Mouse (Mus musculus) left cerebral cortex, postnatal 10 days (tissue): ENCODE measurements around the gene Mast3. TPM values are rescaled to one million over a fixed set of nuclear protein-coding genes. Genes with fewer than 3 reads are reported as not detected.

ENCODE experiments used
- DNase-seq, 2 experiments: peaks; one replicate each; pipeline ENCODE4 v3.0.0; 2021 to 2022; ENCODE audit warnings: low spot score in 2 of 2, mixed read lengths in 1 of 2; ENCODE audit errors: extremely low spot score in 1 of 2
- intact Hi-C: fragments of 180-260 bp; cut with DNase I; formaldehyde crosslinking; loops from one replicate; pipeline ENCODE4 v1.15.1; 2025
- total RNA-seq, 2 experiments: library from RNA; stranded (reverse); gene quantifications; 2 replicates each; pipeline ENCODE4 v1.2.3; 2021

The Mast3 gene
- total RNA-seq, 2 experiments from 2014 or later, result 115 to 117 TPM

DNA sequence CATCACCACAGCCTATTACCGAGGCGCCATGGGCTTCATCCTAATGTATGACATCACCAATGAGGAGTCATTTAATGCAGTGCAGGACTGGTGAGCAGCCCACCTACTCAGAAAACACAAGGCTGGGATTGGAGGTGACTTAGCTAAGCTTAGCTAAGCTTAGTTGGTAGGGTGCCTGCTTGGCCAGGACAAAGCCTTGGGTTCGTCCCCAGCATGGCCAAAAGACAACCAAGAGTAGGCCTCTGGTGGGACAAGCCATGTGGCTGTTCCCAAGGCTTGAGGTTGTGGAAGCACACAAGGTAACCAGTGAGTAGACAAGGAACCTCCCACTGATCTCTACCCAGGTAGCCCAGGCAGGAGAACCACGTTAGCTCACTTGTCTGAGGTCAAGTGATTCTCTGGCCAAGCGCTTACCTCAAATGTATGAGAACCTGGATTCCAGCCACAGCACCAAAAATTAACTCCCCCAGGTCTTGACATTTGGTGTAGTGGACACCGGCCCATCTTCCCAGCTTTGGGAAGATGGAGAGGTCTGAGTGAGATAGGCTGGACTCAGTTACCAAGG lies 48.3 kb downstream of the Mast3 start:
- peak; percentile 3 to 22 for DNase-seq
- intact Hi-C loops, result no loop called here

DNA sequence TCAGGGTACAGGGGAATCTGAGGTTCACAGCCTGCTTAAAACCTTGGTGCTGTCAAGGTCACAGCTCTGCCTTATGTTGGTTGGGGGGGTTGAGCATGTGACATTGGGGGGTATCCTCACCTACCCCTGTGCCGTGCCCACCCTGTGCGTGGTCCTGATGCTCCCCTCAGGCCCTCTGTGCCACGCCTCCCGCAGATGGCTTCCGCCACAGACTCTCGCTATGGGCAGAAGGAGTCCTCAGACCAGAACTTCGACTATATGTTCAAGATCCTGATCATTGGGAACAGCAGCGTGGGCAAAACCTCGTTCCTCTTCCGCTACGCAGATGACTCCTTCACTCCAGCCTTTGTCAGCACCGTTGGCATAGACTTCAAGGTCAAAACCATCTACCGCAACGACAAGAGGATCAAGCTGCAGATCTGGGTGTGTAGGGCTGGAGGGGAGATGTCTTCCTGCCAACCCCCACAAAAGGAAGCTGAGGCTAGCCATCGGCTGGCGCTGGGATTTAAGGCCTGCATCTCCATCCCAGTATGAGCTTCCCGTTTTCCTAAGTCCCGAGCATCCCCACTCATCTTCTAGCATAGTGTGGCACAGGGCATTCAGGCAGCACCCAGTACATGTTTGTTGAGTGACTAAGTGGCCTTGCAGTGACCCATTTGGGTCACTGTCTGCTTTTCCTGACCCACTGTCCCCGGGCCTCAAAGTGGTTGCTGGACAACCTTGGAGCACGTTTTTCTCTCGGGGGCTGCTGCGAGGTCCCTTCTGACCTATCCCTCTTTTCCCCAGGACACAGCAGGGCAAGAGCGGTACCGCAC lies 49.0 kb downstream of the Mast3 start:
- DNase-seq, result peak; percentile 4 to 47
- intact Hi-C loops, result no loop called here

DNA sequence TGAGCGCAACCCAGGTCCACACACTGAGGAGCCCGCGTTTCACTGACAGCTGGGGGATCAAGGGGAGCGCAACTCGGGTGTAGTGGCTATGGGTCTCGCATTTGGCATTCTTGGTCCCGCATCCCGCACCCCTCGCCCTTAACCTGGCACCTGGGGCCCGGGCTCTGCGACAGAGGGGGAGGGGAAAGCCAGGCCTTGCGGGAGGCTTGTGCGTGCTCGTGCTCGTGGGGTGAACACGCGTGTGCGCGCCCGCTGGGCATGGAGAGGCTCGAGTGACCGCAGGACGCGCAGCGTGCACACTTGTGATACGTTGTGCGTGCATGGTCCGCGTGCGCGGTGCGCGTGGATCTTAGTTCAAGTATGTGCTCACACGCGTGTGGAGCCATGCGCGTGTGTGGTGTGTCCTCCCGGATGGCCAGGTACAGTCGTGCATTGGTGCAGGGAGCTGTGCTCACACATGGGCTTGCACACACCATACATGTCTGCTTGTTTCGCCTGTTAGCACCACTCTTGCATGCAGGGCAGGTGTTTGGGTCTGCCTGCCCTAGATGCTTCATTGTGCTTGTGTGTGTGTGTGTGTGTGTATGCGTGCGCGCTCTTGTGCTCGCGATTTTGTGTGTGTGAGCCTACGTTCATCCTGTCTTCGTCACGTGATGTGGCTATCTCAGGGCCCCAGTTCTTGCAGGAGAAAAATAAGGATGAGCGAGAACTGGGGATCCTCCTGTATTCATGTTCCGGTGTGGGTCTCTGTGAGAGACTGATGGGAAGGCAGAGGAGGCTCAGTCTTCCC lies 49.8 kb downstream of the Mast3 start:
- peak; percentile 79 to 90 for DNase-seq
- intact Hi-C loops, result no loop called here

DNA sequence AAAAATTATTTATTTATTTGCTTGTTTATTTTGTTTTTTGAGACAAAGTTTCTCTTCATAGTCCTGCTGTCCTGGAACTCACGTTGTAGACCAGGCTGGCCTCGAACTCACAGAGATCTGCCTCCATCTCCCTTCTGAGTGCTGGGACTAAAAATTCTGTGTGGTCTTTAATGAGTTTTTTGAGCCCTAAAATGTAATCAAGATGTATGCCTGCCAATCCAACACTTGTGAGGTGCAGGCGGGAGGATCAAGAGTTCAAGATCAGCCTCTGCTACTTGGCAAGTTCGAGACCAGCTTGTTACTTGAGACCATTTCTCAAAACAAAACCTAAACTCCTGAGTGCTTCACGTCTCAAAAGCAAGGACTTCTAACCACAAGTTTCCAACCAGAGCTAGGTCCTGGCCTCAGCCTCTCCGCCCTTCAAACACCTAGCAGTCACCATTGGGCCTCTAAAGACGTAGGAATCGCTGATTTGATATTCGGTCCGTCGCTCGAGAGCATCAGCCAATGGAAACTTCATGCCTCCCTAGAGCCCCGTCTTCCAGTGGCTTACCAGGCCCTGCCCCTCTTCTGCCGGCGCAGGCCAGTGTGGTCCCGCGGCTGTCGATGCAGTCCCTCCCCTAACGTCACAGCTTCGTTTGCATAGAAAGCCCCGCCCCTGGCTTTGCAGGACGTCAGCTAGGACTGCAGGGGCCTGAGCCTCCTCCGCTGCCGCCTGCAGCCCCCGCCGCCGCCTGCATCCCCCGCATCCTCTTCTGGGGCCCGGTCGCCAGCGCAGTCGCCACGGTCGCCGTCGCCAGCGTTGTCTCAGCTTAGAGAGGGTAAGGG lies 50.6 kb downstream of the Mast3 start, which contains the start of gene Rab3a:
Gene Rab3a (plus strand): TSS at position 637 of the 828 bp plus-strand sequence.
- intact Hi-C loops, result no loop called here
- DNase-seq, result peak; percentile 98

DNA sequence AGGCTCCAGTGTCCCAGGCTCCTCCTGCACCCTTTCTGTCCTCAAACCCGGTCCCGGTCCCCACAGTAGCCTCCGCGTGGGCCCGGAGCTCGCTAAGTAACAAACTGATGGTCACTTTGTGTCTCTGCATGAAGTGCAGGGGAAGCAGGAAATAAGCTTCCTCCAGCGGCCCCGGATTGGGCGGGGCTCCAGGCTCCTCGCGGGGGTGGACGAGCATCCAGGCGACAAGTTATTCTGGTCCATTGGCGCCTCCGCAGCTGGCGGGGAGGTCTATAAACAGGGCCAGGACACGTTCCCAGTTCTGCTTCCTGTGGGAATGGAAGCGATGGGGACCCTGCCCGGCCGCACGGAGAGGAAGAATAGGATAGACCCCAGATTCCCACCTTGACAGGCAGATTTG lies 51.7 kb downstream of the Mast3 start:
- peak in 1 of 2 experiments; percentile 94 for DNase-seq
- intact Hi-C loops, result loop anchor here (2.0 kb wide), 1 partner anchor 32 kb away; no protein-coding TSS in a partner anchor

DNA sequence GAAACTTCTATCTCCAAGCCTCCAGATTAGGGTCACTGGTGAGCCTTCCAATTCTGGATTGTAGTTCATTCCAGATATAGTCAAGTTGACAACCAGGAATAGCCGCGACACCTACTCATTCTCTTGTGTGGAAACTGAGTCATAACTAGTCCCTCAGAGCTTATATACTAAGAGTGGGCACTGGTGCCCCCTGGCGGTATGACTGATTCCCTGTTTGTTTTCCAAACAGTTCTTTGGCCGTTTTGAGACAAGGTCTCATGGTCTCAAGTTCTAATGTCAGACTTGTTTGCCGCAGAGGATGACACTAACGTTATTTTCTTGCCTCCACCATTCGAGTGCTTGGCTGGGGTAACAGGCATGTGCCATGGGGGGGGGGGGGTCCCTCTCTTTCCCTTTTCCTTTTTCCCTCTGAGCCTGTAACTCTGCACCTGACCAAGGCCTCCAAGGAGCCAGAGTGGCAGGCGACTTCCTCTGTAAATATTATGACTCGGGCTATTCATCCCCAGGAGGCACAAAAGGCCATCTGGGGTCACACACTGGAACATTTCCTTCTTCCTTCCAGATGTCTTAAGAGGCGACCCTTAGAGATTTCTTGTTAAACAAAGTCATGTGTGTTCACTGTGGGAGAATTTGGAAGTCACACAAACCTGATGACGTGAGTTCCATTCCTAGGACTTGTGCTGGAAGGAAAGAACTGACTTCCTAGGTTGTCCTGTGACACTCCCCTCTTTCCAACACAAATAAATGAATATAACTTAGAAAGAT lies 52.7 kb downstream of the Mast3 start:
- peak in 1 of 2 experiments; percentile 79 for DNase-seq
- intact Hi-C loops, result loop anchor here (2.0 kb wide), 1 partner anchor 31 kb away; no protein-coding TSS in a partner anchor

DNA sequence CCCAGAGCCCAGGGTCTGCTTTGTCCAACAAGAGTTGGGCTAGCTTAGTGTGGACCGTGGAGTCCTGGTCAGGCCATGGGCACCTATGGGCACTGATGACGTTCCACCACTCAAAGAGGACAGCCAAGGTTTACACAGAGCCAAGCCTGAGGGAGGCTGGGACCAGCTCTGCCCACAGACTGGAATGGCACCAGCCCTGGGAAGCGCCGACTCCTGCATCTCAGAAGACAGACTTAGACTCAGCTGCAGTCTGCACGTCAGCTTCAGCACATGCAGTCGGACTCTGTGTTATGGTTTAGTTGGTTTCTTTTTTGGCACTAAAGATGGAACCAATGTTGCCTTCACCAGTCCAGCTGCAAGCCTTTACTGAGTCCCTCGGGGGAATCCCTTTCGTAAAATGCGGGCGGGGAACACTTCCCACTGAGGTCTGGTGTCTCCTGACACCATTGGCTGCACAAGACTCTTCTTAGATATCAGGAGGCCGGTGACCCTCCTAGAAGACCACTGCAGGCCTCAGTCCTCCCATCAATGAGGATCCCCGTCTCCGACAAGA lies 54.6 kb downstream of the Mast3 start:
- DNase-seq, result peak in 1 of 2 experiments; percentile 22
- intact Hi-C loops, result no loop called here

DNA sequence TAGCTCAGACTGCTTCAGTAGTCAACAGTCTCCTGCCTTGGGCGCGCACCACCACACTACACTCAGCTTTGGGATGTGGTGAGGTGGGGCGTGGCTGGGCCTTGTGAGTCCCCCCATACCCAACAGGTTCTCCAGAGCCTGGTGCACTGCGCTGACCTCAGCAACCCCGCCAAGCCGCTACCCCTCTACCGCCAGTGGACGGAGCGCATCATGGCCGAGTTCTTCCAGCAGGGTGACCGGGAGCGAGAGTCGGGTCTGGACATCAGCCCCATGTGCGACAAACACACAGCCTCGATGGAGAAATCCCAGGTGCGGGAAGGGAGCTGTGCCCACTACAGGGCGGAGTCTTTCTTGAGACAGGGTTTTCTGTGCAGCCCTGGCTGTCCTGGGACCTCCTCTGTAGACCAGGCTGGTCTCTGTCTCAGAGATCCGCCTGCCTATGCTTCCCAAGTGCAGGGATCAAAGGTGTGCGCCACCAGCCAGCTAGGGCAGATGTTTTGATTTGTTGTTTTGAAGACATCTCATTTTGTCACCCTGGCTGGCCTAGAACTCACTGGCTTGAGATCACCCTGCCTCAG lies 55.7 kb downstream of the Mast3 start:
- DNase-seq, result peak in 1 of 2 experiments; percentile 33
- intact Hi-C loops, result no loop called here

DNA sequence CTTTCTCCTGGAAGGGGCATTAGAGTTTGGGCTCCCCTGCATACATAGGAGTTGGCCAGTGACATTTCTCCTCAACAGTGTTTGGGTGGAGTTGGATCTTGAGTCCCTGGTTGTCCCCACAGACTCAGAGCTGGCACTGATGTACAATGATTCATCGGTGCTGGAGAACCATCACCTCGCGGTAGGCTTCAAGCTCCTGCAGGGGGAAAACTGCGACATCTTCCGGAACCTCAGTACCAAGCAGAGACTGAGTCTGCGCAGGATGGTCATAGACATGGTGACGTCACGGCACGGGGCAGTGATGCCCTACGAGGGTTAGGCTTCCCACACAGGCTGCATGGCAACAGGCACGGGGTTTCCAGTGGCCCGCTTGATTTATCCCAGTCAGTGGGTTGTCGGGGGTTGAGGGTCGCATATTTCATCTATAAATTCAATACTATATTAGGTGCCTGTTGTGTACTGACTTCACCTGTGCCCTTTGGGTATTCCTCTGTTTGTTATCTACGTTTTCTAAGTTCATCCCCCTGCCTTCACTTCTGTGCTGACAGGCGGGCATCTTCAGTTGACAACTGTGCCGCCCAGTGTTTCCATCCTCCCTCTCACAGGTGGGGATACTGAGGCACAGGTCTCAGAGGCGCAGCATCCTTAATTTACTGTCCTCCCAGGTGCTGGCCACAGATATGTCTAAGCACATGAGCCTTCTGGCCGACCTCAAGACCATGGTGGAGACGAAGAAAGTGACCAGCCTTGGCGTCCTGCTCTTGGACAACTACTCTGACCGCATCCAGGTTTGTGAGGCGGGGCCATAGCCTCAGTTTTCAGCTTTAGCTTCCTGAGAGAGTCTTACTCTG lies 56.4 kb downstream of the Mast3 start:
- DNase-seq, result peak in 1 of 2 experiments; percentile 17
- intact Hi-C loops, result no loop called here

DNA sequence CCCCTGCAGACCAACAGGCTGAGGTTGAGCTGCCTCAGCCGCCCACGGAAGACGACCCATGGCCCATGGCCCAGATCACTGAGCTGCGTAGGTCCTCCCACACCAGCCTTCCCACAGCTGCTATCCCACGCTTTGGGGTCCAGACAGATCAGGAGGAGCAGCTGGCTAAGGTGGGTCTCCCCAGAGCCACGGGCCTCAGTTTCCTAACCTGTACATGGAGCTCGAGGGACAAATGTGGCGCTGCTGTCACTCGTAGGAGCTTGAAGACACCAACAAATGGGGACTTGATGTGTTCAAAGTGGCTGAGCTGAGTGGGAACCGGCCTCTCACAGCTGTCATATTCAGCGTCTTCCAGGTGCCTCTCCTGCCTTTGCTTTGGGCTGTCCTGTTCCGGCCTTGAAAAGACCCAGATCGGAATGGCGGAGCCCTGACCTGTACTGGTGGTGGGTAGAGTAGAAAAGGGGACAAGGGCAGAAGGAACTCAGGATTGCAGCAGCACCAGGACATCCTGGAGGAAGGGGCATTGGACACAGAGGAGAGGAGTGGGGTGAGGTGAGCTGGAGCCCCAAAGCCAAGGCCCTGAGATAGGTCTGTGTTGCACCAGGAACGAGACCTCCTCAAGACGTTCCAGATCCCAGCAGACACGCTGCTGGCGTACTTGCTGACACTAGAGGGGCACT lies 57.5 kb downstream of the Mast3 start:
- intact Hi-C loops, result no loop called here
- DNase-seq, result peak in 1 of 2 experiments; percentile 26

DNA sequence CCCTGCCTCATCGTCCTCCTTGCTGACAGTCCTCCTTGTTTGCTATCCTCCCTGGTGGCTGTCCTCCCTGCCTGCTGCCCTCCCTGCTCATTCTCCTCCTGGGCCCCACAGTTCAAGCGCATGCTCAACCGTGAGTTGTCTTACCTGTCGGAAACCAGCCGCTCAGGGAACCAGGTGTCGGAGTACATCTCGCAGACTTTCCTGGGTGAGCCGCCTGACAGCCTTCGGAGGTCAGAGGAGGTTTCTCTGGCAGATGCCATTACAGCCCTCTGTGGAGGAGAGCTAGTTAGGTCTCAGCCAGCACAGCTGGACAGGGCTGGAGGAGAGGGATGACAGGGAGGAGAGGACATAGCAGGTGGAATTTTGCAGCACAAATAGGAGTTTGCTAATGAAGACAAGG lies 58.2 kb downstream of the Mast3 start:
- intact Hi-C loops, result no loop called here
- DNase-seq, result peak in 1 of 2 experiments; percentile 32

DNA sequence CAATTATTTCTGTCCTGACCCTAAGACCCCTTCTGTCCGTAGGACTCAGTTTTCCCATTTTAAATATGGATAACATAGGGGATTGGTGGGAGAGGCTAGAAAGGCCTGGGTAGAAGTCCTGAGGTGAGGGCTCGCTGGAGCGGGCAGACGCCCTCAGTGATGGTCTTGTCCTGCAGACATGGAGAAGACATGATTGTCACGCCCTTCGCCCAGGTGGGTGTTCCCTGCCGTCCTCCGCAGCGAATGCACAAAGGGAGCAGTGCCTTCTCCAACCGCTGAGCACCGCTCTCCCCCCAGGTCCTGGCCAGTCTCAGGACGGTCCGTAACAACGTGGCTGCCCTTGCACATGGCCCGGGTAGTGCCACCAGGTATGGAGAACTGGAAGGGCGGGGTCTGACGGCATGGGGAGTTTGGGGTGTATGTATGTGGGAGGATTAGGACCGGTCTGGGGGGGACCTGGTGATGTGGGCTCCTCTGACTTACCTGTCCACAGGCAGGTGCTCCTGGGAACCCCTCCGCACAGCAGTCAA lies 59.1 kb downstream of the Mast3 start:
- peak in 1 of 2 experiments; percentile 23 for DNase-seq

DNA sequence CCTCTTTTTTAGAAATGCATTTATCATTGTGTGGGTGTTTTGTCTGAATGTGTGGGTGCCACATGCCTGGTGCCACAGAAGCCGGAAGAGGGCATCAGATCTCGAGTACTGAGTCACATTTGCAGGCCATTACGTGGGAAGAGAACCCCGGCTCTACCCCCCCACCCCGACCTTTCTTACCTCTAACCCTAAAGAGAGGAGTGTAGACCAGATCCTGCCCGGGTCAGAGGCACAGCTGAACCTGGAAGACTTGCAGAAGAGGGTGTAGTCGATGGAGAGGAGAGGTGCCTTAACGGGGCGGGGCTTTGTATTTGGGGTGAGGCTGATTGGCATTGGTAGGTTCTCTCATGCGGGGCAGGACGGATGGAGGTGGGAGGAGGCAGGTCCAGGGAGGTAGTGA lies 60.0 kb downstream of the Mast3 start:
- peak in 1 of 2 experiments; percentile 27 for DNase-seq
- intact Hi-C loops, result no loop called here

More for the DNA sequence above, 59.1 kb downstream of the Mast3 start:
- intact Hi-C loops, result no loop called here

DNA sequence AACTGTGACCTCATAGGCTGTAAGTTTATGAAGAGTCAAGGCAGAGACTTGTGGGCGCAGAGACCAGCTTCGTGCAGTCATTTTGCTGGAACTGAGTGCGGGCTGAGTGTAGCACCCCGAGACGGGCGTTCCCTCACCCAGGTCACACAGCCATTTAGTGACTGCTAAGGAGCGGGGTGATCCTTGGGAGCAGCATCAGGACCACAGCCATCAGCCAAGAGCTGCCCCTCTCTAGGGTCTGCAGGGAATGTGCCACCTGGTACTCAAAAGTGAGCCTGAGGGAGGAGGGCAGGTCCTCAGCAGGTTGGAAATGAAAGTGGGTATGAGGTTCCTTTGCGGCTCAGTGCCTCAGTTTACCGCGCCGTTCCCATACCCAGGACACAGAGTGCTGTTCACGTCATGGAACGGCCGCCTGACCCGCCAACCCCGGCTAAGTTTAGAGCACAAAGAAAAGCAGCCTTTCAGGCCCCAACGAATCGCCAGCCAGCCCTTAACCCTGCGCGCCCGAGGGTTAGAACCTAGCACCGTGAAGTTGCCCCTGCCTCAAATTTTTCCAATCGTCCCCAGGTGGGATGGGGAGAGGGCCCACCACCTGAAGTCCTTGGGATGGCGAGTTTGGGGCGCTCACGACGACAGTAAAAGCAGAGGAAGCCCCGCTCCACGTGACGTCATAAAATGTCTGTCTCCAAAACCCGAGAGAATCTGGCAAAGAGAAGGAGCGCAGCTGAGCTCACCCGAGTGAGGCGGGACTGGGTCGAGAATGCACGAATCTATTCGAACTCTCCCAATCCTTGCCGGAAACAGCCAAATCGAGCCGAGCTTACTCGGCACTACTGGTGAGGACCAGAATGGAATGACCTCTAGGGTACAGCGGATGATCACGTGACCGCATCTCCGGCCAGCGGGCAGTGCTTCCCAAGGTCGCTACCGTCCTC lies 60.9 kb downstream of the Mast3 start:
- intact Hi-C loops, result no loop called here
- DNase-seq, result peak in 1 of 2 experiments; percentile 77
